Mouse (Mus musculus): Measurements from ENCODE around the gene Hist2h3c2. TPM values are rescaled to one million over a fixed set of nuclear protein-coding genes. Genes with fewer than 3 reads are reported as not detected.

Gene Hist2h3c2
- polyA plus RNA-seq, 1 experiment: 5.1 TPM

GRCm38 (mm10) chr3:96230910-96231757 is 7.8 kb downstream of the Hist2h3c2 start:
- Histone ChIP-seq H3ac (ENCODE audit: control insufficient read depth, insufficient read length, low read depth) (no peak overlapping the region), H3K36me3 (ENCODE audit: control insufficient read depth, insufficient read depth) (no peaks in the 10 kb centered on the region), H3K4me3 (ENCODE audit: insufficient read depth, poor library complexity, severe bottlenecking) (no peak overlapping the region), H3K79me3 (ENCODE audit: low read depth) (no peaks in the 10 kb centered on the region), H3K79me2 (ENCODE audit: control insufficient read depth, insufficient read depth) (no peaks in the 10 kb centered on the region), H3K27me3 (ENCODE audit: control insufficient read depth, insufficient read depth, insufficient read length) (no peaks in the 10 kb centered on the region)
- TF ChIP-seq MYOD1 (IDR thresholded peaks at IDR 0.05; ENCODE audit: control insufficient read depth, insufficient read length, low read depth) (no peak), CTCF (IDR thresholded peaks at IDR 0.05; ENCODE audit: control insufficient read depth, insufficient read depth, insufficient read length) (no peak), CEBPB (IDR thresholded peaks at IDR 0.05; ENCODE audit: low read depth) (no peak), USF1 (IDR thresholded peaks at IDR 0.05; ENCODE audit: low read depth) (no peak), MYOG (IDR thresholded peaks at IDR 0.05; ENCODE audit: control insufficient read depth, extremely low read depth, insufficient read length) (no peak), FOSL1 (IDR thresholded peaks at IDR 0.05; ENCODE audit: insufficient read depth, low read length, poor library complexity, severe bottlenecking) (no peak), MAX (IDR thresholded peaks at IDR 0.05) (no peak)

GRCm38 (mm10) chr3:96230404-96230803 is 8.5 kb downstream of the Hist2h3c2 start:
- Histone ChIP-seq H3K79me3 (ENCODE audit: low read depth) (no peaks in the 10 kb centered on the region), H3K36me3 (ENCODE audit: control insufficient read depth, insufficient read depth) (no peaks in the 10 kb centered on the region), H3ac (ENCODE audit: control insufficient read depth, insufficient read length, low read depth) (no peak overlapping the region), H3K4me3 (ENCODE audit: insufficient read depth, poor library complexity, severe bottlenecking) (no peak overlapping the region), H3K27me3 (ENCODE audit: control insufficient read depth, insufficient read depth, insufficient read length) (no peaks in the 10 kb centered on the region), H3K79me2 (ENCODE audit: control insufficient read depth, insufficient read depth) (no peaks in the 10 kb centered on the region)
- TF ChIP-seq MYOG (IDR thresholded peaks at IDR 0.05; ENCODE audit: control insufficient read depth, extremely low read depth, insufficient read length) (no peak), MYOD1 (IDR thresholded peaks at IDR 0.05; ENCODE audit: control insufficient read depth, insufficient read length, low read depth) (no peak), CTCF (IDR thresholded peaks at IDR 0.05; ENCODE audit: control insufficient read depth, insufficient read depth, insufficient read length) (no peak), CEBPB (IDR thresholded peaks at IDR 0.05; ENCODE audit: low read depth) (no peak), MAX (IDR thresholded peaks at IDR 0.05) (no peak), USF1 (IDR thresholded peaks at IDR 0.05; ENCODE audit: low read depth) (no peak), FOSL1 (IDR thresholded peaks at IDR 0.05; ENCODE audit: insufficient read depth, low read length, poor library complexity, severe bottlenecking) (no peak)

GRCm38 (mm10) chr3:96228828-96229227 is 10.1 kb downstream of the Hist2h3c2 start:
- no peak overlapping the region for H3K4me3 ChIP-seq (ENCODE audit: insufficient read depth, poor library complexity, severe bottlenecking)
- H3K36me3 ChIP-seq (ENCODE audit: control insufficient read depth, insufficient read depth): no peaks in the 10 kb centered on the region
- no peaks in the 10 kb centered on the region for H3K79me2 ChIP-seq (ENCODE audit: control insufficient read depth, insufficient read depth)
- no peaks in the 10 kb centered on the region for H3K79me3 ChIP-seq (ENCODE audit: low read depth)
- H3K27me3 ChIP-seq (ENCODE audit: control insufficient read depth, insufficient read depth, insufficient read length): no peaks in the 10 kb centered on the region
- no peak overlapping the region for H3ac ChIP-seq (ENCODE audit: control insufficient read depth, insufficient read length, low read depth)
- no peak for TF ChIP-seq MYOD1 (IDR thresholded peaks at IDR 0.05; ENCODE audit: control insufficient read depth, insufficient read length, low read depth)
- no peak for TF ChIP-seq FOSL1 (IDR thresholded peaks at IDR 0.05; ENCODE audit: insufficient read depth, low read length, poor library complexity, severe bottlenecking)
- TF ChIP-seq MYOG (IDR thresholded peaks at IDR 0.05; ENCODE audit: control insufficient read depth, extremely low read depth, insufficient read length): no peak

GRCm38 (mm10) chr3:96226695-96227648 is 12.0 kb downstream of the Hist2h3c2 start:
- Histone ChIP-seq H3ac (ENCODE audit: control insufficient read depth, insufficient read length, low read depth) (peak overlapping the region; percentile 12), H3K27me3 (ENCODE audit: control insufficient read depth, insufficient read depth, insufficient read length) (no peaks in the 10 kb centered on the region), H3K4me3 (ENCODE audit: insufficient read depth, poor library complexity, severe bottlenecking) (no peak overlapping the region), H3K36me3 (ENCODE audit: control insufficient read depth, insufficient read depth) (no peaks in the 10 kb centered on the region), H3K79me3 (ENCODE audit: low read depth) (no peaks in the 10 kb centered on the region), H3K79me2 (ENCODE audit: control insufficient read depth, insufficient read depth) (no peaks in the 10 kb centered on the region)
- TF ChIP-seq MYOD1 (IDR thresholded peaks at IDR 0.05; ENCODE audit: control insufficient read depth, insufficient read length, low read depth): no peak
- TF ChIP-seq USF1 (IDR thresholded peaks at IDR 0.05; ENCODE audit: low read depth): peak; percentile 100
- TF ChIP-seq MYOG (IDR thresholded peaks at IDR 0.05; ENCODE audit: control insufficient read depth, extremely low read depth, insufficient read length): no peak
- peak; percentile 79 for TF ChIP-seq FOSL1 (IDR thresholded peaks at IDR 0.05; ENCODE audit: insufficient read depth, low read length, poor library complexity, severe bottlenecking)
- no peak for TF ChIP-seq CEBPB (IDR thresholded peaks at IDR 0.05; ENCODE audit: low read depth)
- no peak for TF ChIP-seq CTCF (IDR thresholded peaks at IDR 0.05; ENCODE audit: control insufficient read depth, insufficient read depth, insufficient read length)
- TF ChIP-seq MAX (IDR thresholded peaks at IDR 0.05): peak; percentile 82

- H3K4me3 ChIP-seq (ENCODE audit: insufficient read depth, poor library complexity, severe bottlenecking): no peak overlapping the region
- H3K79me2 ChIP-seq (ENCODE audit: control insufficient read depth, insufficient read depth): no peaks in the 10 kb centered on the region
- TF ChIP-seq MYOD1 (IDR thresholded peaks at IDR 0.05; ENCODE audit: control insufficient read depth, insufficient read length, low read depth) (no peak), CEBPB (IDR thresholded peaks at IDR 0.05; ENCODE audit: low read depth) (no peak), MAX (IDR thresholded peaks at IDR 0.05) (no peak), FOSL1 (IDR thresholded peaks at IDR 0.05; ENCODE audit: insufficient read depth, low read length, poor library complexity, severe bottlenecking) (no peak), MYOG (IDR thresholded peaks at IDR 0.05; ENCODE audit: control insufficient read depth, extremely low read depth, insufficient read length) (no peak), CTCF (IDR thresholded peaks at IDR 0.05; ENCODE audit: control insufficient read depth, insufficient read depth, insufficient read length) (no peak), USF1 (IDR thresholded peaks at IDR 0.05; ENCODE audit: low read depth) (no peak)
- H3ac ChIP-seq (ENCODE audit: control insufficient read depth, insufficient read length, low read depth): no peak overlapping the region
- no peaks in the 10 kb centered on the region for H3K79me3 ChIP-seq (ENCODE audit: low read depth)
- H3K36me3 ChIP-seq (ENCODE audit: control insufficient read depth, insufficient read depth): no peaks in the 10 kb centered on the region
- no peaks in the 10 kb centered on the region for H3K27me3 ChIP-seq (ENCODE audit: control insufficient read depth, insufficient read depth, insufficient read length)
Measured at GRCm38 (mm10) chr3:96225421-96225820, 13.5 kb downstream of the Hist2h3c2 start.
